Mouse (Mus musculus): Measurements from ENCODE around the gene Agl.
"Not testable (repeated sequence)": the region's sequence is repeated elsewhere in the genome, so short reads cannot be mapped to it uniquely, and the experiment has no call there.

Gene Agl

DNA sequence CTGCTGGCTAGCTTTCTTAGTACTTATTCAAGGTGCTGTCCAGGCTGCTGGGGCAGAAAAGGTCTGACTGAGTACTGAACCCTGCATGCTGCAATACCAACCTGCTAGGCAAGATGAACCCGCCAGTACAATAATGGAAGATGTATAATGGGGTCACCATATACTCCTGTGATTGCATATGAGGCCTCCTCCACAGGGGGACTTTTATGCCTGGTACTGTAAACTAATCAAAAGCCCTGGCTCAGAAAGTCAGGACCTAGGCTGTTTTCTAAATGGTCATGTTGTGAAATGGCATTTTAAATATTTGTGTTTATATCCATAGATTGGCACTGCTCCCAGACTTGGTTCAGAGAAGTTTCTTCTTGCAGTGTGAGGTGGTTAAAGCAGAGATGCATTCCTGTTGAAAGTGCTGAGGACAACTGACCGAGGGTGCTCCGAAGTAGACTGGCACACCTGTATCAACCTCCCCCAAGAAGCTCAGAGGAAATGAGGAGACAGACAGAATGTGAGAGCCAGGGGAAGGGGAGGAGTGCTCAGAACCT is 8.8 kb upstream of the Agl start:
- DNase-seq (ENCODE audit: low read depth in 1 of 2, low spot score in 2 of 2): no peak

GRCm38 (mm10) chr3:116815916-116816315 is 8.0 kb upstream of the Agl start:
- DNase-seq (ENCODE audit: low read depth in 1 of 2, low spot score in 2 of 2): no peak

DNA sequence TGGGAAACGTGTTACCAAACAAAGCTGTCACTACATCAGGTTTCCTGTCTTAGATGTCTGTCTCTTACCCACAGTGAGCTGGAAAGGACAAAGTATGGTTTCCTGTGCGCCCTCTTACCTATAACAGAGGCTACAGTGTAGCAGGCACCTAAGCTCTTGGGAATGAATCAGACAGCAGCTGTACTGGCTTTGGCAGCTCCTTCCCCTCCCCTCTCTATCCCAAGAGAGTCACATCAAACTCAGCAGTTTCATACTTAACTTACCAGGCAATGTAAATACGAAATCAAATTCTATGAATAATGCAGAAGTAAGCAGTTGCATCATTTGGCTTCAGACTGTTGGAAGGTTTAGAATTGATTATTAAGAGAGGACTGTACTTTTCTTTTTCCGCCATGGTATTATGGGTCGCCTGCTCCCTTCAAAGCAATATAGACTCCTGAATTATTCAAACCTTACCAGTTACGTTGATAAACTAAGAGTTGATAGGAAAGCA is 7.4 kb upstream of the Agl start:
- DNase-seq (ENCODE audit: low read depth in 1 of 2, low spot score in 2 of 2): no peak

DNA sequence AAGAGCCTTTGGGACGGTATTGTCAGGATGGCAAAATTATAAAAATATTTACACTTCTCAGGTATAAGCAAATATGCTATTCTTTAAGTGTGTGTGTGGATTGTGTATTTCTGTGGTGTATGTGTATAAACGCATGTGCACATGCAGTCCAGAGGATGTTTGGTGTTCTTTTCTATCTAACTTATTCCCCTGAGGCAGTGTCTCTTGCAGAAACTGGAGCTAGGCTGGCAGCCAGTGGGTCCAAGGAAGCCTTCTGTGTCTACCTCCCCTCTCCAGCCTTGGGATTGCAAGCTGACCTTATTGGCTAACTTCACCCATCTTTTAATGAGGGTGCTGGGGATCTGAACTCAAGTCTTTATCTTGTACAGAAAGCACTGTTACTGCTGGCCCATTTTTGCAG is 5.0 kb upstream of the Agl start:
- no peak for DNase-seq (ENCODE audit: low read depth in 1 of 2, low spot score in 2 of 2)

DNA sequence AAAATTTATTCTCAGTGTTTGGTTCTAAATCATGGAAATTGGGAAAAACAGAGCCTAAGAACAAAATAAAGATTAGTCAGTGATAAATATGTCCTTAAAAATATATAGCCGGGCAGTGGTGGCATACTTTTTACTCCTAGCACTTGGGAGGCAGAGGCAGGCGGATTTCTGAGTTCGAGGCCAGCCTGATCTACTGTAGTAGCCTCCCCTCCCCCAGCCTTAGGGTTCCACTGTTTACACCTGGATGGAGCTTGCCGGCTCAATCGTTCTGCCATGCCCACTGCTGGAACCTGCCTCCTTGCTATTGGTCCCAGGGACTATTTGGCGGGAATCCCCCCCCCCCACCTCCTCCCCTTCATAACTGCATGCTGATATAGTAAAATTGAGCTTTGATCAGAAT is 2.4 kb upstream of the Agl start:
- not testable (repeated sequence) for DNase-seq (ENCODE audit: low read depth in 1 of 2, low spot score in 2 of 2)

- no peak for DNase-seq (ENCODE audit: low read depth in 1 of 2, low spot score in 2 of 2)
Observed at GRCm38 (mm10) chr3:116809221-116809620, 1.3 kb upstream of the Agl start.

- peak; percentile 27 to 45 for DNase-seq (ENCODE audit: low read depth in 1 of 2, low spot score in 2 of 2)
Observed at GRCm38 (mm10) chr3:116808507-116809217, 696 bp upstream of the Agl start.

- no peak for DNase-seq (ENCODE audit: low read depth in 1 of 2, low spot score in 2 of 2)
Observed at GRCm38 (mm10) chr3:116805866-116806265, 2.1 kb downstream of the Agl start.

DNA sequence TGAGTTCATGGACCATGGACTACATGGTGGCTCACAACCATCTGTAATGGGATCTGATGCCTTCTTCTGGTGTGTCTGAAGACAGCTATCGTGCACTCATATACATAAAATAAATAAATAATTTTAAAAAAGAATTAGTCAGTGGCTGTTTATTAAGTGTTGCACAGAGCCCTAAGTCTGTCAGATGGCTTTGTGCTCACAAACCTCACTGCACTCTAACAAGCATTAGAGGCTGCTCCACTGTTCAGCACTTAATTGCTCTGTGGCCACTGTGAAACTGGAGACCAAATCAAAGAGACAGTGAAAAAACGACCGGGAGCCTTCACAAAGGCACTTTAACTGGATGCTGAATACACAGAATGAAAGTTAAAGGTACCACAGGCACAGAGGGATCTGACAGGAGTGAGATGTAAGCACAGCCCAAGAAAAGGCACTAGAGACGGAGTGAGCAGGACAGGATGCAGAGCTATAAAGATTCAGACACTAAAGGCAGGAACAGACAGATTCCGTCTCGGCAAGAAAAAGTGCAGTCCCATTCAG is 3.1 kb downstream of the Agl start:
- DNase-seq (ENCODE audit: low read depth in 1 of 2, low spot score in 2 of 2): no peak

- DNase-seq (ENCODE audit: low read depth in 1 of 2, low spot score in 2 of 2): no peak
Observed at GRCm38 (mm10) chr3:116801755-116802154, 6.2 kb downstream of the Agl start.

GRCm38 (mm10) chr3:116798821-116799510 is 9.0 kb downstream of the Agl start:
- no peak for DNase-seq (ENCODE audit: low read depth in 1 of 2, low spot score in 2 of 2)

GRCm38 (mm10) chr3:116788851-116789250 is 19.1 kb downstream of the Agl start:
- DNase-seq (ENCODE audit: low read depth in 1 of 2, low spot score in 2 of 2): no peak

GRCm38 (mm10) chr3:116786543-116786942 is 21.4 kb downstream of the Agl start:
- no peak for DNase-seq (ENCODE audit: low read depth in 1 of 2, low spot score in 2 of 2)

- DNase-seq (ENCODE audit: low read depth in 1 of 2, low spot score in 2 of 2): no peak
Observed at GRCm38 (mm10) chr3:116785820-116786219, 22.1 kb downstream of the Agl start.

DNA sequence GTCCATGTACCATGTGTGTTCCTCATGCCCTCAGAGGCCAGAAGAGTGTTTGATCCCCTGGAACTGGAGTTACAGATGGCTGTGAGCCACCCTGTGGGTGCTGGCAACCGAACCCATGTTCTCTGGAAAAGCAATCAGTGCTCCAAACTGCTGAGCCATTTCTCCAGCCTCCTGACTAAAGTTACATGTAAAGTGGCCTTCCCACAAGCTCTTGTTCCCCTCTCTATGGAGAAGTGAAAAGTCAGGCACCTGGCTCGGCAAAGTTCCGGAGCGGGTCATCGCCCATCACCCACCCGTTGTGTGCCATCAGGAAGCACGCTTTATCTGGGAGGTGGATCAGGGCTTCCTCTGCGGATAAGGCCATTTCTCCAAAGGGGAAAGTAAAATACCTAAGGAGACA is 23.2 kb downstream of the Agl start:
- no peak for DNase-seq (ENCODE audit: low read depth in 1 of 2, low spot score in 2 of 2)

DNA sequence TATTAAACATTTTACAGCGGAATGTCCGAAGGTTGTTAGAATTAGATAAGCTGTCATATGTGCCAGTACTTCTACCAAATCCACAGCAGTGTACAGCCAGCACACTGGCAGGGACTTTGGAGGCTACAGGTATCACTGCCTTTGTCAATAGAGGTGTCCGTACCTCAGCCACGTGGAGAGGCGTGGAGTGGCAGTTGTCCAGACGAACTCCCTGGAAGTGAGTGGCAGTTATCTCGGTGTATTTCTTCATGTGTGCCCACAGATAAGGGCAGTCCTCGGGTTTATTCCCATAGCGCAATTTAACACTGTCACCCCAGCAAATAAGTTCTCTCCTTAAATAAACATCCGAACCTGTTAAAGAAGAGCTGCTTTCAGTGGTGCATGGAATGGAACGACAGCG is 23.7 kb downstream of the Agl start:
- DNase-seq (ENCODE audit: low read depth in 1 of 2, low spot score in 2 of 2): no peak

- no peak for DNase-seq (ENCODE audit: low read depth in 1 of 2, low spot score in 2 of 2)
Observed at GRCm38 (mm10) chr3:116776961-116777360, 31.0 kb downstream of the Agl start.

- no peak for DNase-seq (ENCODE audit: low read depth in 1 of 2, low spot score in 2 of 2)
Observed at GRCm38 (mm10) chr3:116773836-116774235, 34.1 kb downstream of the Agl start.

DNA sequence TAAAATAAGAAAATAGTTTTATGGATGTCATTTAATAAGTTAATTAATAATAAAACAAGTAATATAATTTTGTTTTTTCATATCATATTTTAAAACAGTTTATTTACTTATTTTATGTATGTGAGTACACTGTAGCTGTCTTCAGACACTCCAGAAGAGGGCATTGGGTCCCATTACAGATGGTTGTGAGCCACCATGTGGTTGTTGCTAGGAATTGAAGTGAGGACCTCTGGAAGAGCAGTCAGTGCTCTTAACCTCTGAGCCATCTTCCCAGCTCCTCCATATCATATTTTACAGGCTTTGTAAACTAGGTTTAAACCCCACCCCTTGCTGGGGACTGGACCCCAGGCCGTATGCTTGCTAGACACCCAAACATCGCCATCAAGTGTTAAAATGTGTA is 36.4 kb downstream of the Agl start:
- no peak for DNase-seq (ENCODE audit: low read depth in 1 of 2, low spot score in 2 of 2)

DNA sequence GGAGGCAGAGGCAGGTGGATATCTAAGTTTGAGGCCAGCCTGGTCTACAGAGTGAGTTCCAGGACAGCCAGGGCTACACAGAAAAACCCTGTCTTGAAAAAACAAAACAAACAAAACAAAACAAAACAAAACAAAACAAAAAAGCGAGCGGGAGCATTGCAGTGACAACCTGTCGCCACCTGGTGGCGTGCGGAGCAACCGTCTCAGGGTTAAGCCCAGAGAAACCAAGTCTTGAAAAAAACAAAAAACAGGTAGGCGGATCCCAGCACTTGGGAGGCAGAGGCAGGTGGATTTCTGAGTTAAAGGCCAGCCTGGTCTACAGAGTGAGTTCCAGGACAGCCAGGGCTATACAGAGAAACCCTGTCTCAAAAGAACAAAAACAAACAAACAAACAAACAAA is 41.0 kb downstream of the Agl start:
- DNase-seq (ENCODE audit: low read depth in 1 of 2, low spot score in 2 of 2): peak in 1 of 2 experiments; percentile 6

GRCm38 (mm10) chr3:116752818-116753217 is 55.1 kb downstream of the Agl start:
- DNase-seq (ENCODE audit: low read depth in 1 of 2, low spot score in 2 of 2): no peak
